Mouse (Mus musculus) embryonic facial prominence, embryonic 13.5 days (tissue): ENCODE measurements at regions not wholly inside any gene's neighbourhood (a gene's known extent, or its start where the extent isn't known, plus 50 kb on each side); places are given as distances from the start of the nearest gene placed in this dataset.

Source experiments
- ATAC-seq: fragments of 200-750 bp; cut with Nextera tagmentation; 2 replicates; pipeline ENCODE4 v1.8.0; 2017; ENCODE audit warnings: low read depth; ENCODE audit not compliant: insufficient number of reproducible peaks, insufficient read depth, low FRiP score, low TSS enrichment
- H3K27ac ChIP-seq: fragments of 300-500 bp; sonication (generic); 2 replicates; pipeline ENCODE4 v1.5.1; 2015; ENCODE audit warnings: moderate library complexity, mild to moderate bottlenecking, inconsistent platforms
- H3K27me3 ChIP-seq: fragments of 300-500 bp; sonication (generic); 2 replicates; pipeline ENCODE4 v1.6.1; 2015; ENCODE audit warnings: mild to moderate bottlenecking, inconsistent platforms
- H3K36me3 ChIP-seq: fragments of 300-500 bp; sonication (generic); 2 replicates; pipeline ENCODE4 v1.6.1; 2015; ENCODE audit warnings: mild to moderate bottlenecking, inconsistent platforms
- H3K4me1 ChIP-seq: fragments of 300-500 bp; sonication (generic); 2 replicates; pipeline ENCODE4 v1.6.1; 2015; ENCODE audit warnings: inconsistent platforms
- H3K4me2 ChIP-seq: fragments of 300-500 bp; sonication (generic); 2 replicates; pipeline ENCODE4 v1.6.1; 2015; ENCODE audit warnings: moderate library complexity, mild to moderate bottlenecking, inconsistent platforms
- H3K4me3 ChIP-seq: fragments of 300-500 bp; sonication (generic); 2 replicates; pipeline ENCODE4 v1.5.1; 2015; ENCODE audit warnings: mild to moderate bottlenecking, inconsistent platforms
- H3K9ac ChIP-seq: fragments of 300-500 bp; sonication (generic); 2 replicates; pipeline ENCODE4 v1.6.1; 2015; ENCODE audit warnings: mild to moderate bottlenecking, inconsistent platforms
- H3K9me3 ChIP-seq: fragments of 300-500 bp; sonication (generic); 2 replicates; pipeline ENCODE4 v1.6.1; 2016; ENCODE audit warnings: inconsistent platforms
- WGBS: fragments of 180-500 bp; shearing (Covaris S2); methylation state at CpG from one replicate; pipeline ENCODE4 v1.1.7; 2015; ENCODE audit warnings: mixed read lengths; 5-methylcytosine and 5-hydroxymethylcytosine counted together

GRCm38 (mm10) chr5:118861143-118861847 is 300.8 kb downstream of the Med13l start:
- Histone ChIP-seq H3K27ac (no peak overlapping the region; the same call in 1 of the 2 replicates), H3K4me3 (no peak overlapping the region), H3K9ac (no peak overlapping the region), H3K27me3 (no peaks in the 10 kb centered on the region), H3K9me3 (peaks cover 14% of the 10 kb centered on the region), H3K36me3 (no peaks in the 10 kb centered on the region), H3K4me1 (no peaks in the 10 kb centered on the region), H3K4me2 (no peak overlapping the region)
- WGBS = 73% methylated on average over 13 of the region's 13 CpGs
- no peak for ATAC-seq

GRCm38 (mm10) chr5:118867511-118867910 is 307.0 kb downstream of the Med13l start:
- no peaks in the 10 kb centered on the region for H3K36me3 ChIP-seq
- no peak overlapping the region for H3K27ac ChIP-seq
- H3K27me3 ChIP-seq = no peaks in the 10 kb centered on the region
- peaks cover 9% of the 10 kb centered on the region for H3K9me3 ChIP-seq
- no peak for ATAC-seq
- H3K4me1 ChIP-seq = peaks cover 10% of the 10 kb centered on the region
- WGBS = 85% methylated on average over 5 of the region's 5 CpGs
- H3K4me2 ChIP-seq = no peak overlapping the region
- H3K9ac ChIP-seq = no peak overlapping the region
- no peak overlapping the region for H3K4me3 ChIP-seq

- Histone ChIP-seq H3K9me3 (peaks cover 3% of the 10 kb centered on the region), H3K27me3 (no peaks in the 10 kb centered on the region), H3K36me3 (no peaks in the 10 kb centered on the region), H3K9ac (no peak overlapping the region), H3K27ac (peak overlapping the region; percentile 44; the same call in 1 of the 2 replicates), H3K4me1 (peaks cover 16% of the 10 kb centered on the region), H3K4me2 (no peak overlapping the region), H3K4me3 (no peak overlapping the region)
- WGBS = 58% methylated on average over 9 of the region's 9 CpGs
- ATAC-seq = no peak
Measured at GRCm38 (mm10) chr5:118869330-118869729, 308.9 kb downstream of the Med13l start.

- Histone ChIP-seq H3K9ac (peak overlapping the region; percentile 61), H3K27me3 (peaks cover 14% of the 10 kb centered on the region), H3K27ac (peak overlapping the region; percentile 17; the same call in 1 of the 2 replicates), H3K9me3 (no peaks in the 10 kb centered on the region), H3K4me3 (no peak overlapping the region), H3K36me3 (no peaks in the 10 kb centered on the region), H3K4me2 (peak overlapping the region; percentile 46), H3K4me1 (peaks cover 32% of the 10 kb centered on the region)
- no peak for ATAC-seq
- 46% methylated on average over 7 of the region's 7 CpGs for WGBS
Measured at GRCm38 (mm10) chr5:118873871-118874270, 313.4 kb downstream of the Med13l start.

GRCm38 (mm10) chr5:118875096-118875637 is 314.7 kb downstream of the Med13l start:
- peak overlapping the region; percentile 36 for H3K4me2 ChIP-seq
- WGBS = 41% methylated on average over 10 of the region's 10 CpGs
- no peak for ATAC-seq
- peak overlapping the region; percentile 16; the same call in 1 of the 2 replicates for H3K4me3 ChIP-seq
- peaks cover 17% of the 10 kb centered on the region for H3K27me3 ChIP-seq
- peaks cover 32% of the 10 kb centered on the region for H3K4me1 ChIP-seq
- peak overlapping the region; percentile 47 for H3K9ac ChIP-seq
- H3K36me3 ChIP-seq = no peaks in the 10 kb centered on the region
- peak overlapping the region; percentile 66 for H3K27ac ChIP-seq
- H3K9me3 ChIP-seq = no peaks in the 10 kb centered on the region

- Histone ChIP-seq H3K4me1 (peaks cover 41% of the 10 kb centered on the region), H3K9ac (peak overlapping the region; percentile 63), H3K27me3 (peaks cover 17% of the 10 kb centered on the region), H3K27ac (peak overlapping the region; percentile 66), H3K36me3 (no peaks in the 10 kb centered on the region), H3K4me2 (peak overlapping the region; percentile 66), H3K9me3 (no peaks in the 10 kb centered on the region), H3K4me3 (peak overlapping the region; percentile 40)
- 8% methylated on average over 18 of the region's 18 CpGs for WGBS
- ATAC-seq = no peak
Measured at GRCm38 (mm10) chr5:118876586-118877312, 316.3 kb downstream of the Med13l start.

- Histone ChIP-seq H3K4me2 (peak overlapping the region; percentile 66), H3K4me3 (peak overlapping the region; percentile 40), H3K27me3 (peaks cover 17% of the 10 kb centered on the region), H3K27ac (peak overlapping the region; percentile 66), H3K4me1 (peaks cover 41% of the 10 kb centered on the region), H3K36me3 (no peaks in the 10 kb centered on the region), H3K9me3 (no peaks in the 10 kb centered on the region), H3K9ac (peak overlapping the region; percentile 63)
- WGBS = under 1% methylated on average over 12 of the region's 12 CpGs
- no peak for ATAC-seq
Measured at GRCm38 (mm10) chr5:118877313-118877669, 316.8 kb downstream of the Med13l start.

- Histone ChIP-seq H3K27me3 (peaks cover 17% of the 10 kb centered on the region), H3K9ac (peak overlapping the region; percentile 58), H3K9me3 (no peaks in the 10 kb centered on the region), H3K36me3 (no peaks in the 10 kb centered on the region), H3K4me1 (peaks cover 41% of the 10 kb centered on the region), H3K4me3 (peak overlapping the region; percentile 40), H3K27ac (peak overlapping the region; percentile 66), H3K4me2 (peak overlapping the region; percentile 66)
- ATAC-seq = no peak
- 12% methylated on average over 10 of the region's 10 CpGs for WGBS
Measured at GRCm38 (mm10) chr5:118877831-118878230, 317.4 kb downstream of the Med13l start.

GRCm38 (mm10) chr5:118878722-118879121 is 318.2 kb downstream of the Med13l start:
- no peak overlapping the region for H3K4me3 ChIP-seq
- H3K9me3 ChIP-seq = no peaks in the 10 kb centered on the region
- no peaks in the 10 kb centered on the region for H3K36me3 ChIP-seq
- H3K27ac ChIP-seq = no peak overlapping the region
- H3K4me1 ChIP-seq = peaks cover 39% of the 10 kb centered on the region
- H3K27me3 ChIP-seq = peaks cover 17% of the 10 kb centered on the region
- ATAC-seq = no peak
- 37% methylated on average over 10 of the region's 10 CpGs for WGBS
- H3K4me2 ChIP-seq = peak overlapping the region; percentile 66
- H3K9ac ChIP-seq = 0 out of 2 replicates have a peak overlapping the region, but pooled peaks have one; percentile 41

GRCm38 (mm10) chr5:118879808-118880478 is 319.5 kb downstream of the Med13l start:
- no peaks in the 10 kb centered on the region for H3K9me3 ChIP-seq
- ATAC-seq = 0 out of 2 replicates have a peak, but pooled peaks have one; percentile 34
- H3K4me2 ChIP-seq = peak overlapping the region; percentile 36
- H3K27me3 ChIP-seq = peaks cover 14% of the 10 kb centered on the region
- no peak overlapping the region; the same call in 1 of the 2 replicates for H3K4me3 ChIP-seq
- H3K9ac ChIP-seq = no peak overlapping the region
- H3K4me1 ChIP-seq = peaks cover 31% of the 10 kb centered on the region
- H3K27ac ChIP-seq = peak overlapping the region; percentile 72
- WGBS = 7% methylated on average over 13 of the region's 13 CpGs
- H3K36me3 ChIP-seq = no peaks in the 10 kb centered on the region

- peak overlapping the region; percentile 72 for H3K27ac ChIP-seq
- H3K27me3 ChIP-seq = peaks cover 9% of the 10 kb centered on the region; the same call in 1 of the 2 replicates
Measured at GRCm38 (mm10) chr5:118880546-118880945, 320.1 kb downstream of the Med13l start.

More at GRCm38 (mm10) chr5:118880546-118880945, 320.1 kb downstream of the Med13l start:
- H3K4me3 ChIP-seq = no peak overlapping the region; the same call in 1 of the 2 replicates
- peak overlapping the region; percentile 36 for H3K4me2 ChIP-seq
- 58% methylated on average over 9 of the region's 9 CpGs for WGBS
- no peaks in the 10 kb centered on the region for H3K36me3 ChIP-seq
- H3K4me1 ChIP-seq = peaks cover 26% of the 10 kb centered on the region
- no peak for ATAC-seq
- H3K9ac ChIP-seq = no peak overlapping the region
- H3K9me3 ChIP-seq = no peaks in the 10 kb centered on the region
